Mouse (Mus musculus) liver, adult 2 months (tissue): ENCODE data around the gene Unc45a. TPM values are rescaled to one million over a fixed set of nuclear protein-coding genes. Genes with fewer than 3 reads are reported as not detected.

Experiments used
- DNase-seq: peaks from one replicate; pipeline ENCODE4 v3.0.0-alpha.2; 2011; ENCODE audit warnings: low read depth, low spot score; ENCODE audit errors: extremely low read depth
- H3K27ac ChIP-seq: fragments of 200-500 bp; replicated peaks from 2 replicates; pipeline ENCODE4 v1.5.1; 2012; ENCODE audit warnings: low read depth, mild to moderate bottlenecking, control low read depth, inconsistent platforms, low read length; ENCODE audit not compliant: insufficient read depth
- H3K27me3 ChIP-seq: fragments of 200-500 bp; 2 replicates; pipeline ENCODE4 v1.6.1; 2012; ENCODE audit warnings: mild to moderate bottlenecking, moderate library complexity, low read length, inconsistent platforms; ENCODE audit not compliant: control insufficient read depth, insufficient read depth
- H3K36me3 ChIP-seq: fragments of 200-500 bp; 2 replicates; pipeline ENCODE4 v1.6.1; 2012; ENCODE audit warnings: low read length, inconsistent platforms; ENCODE audit not compliant: control insufficient read depth, insufficient read depth
- H3K4me1 ChIP-seq: fragments of 200-500 bp; 2 replicates; pipeline ENCODE4 v1.6.1; 2011; ENCODE audit warnings: low read length; ENCODE audit not compliant: control insufficient read depth, insufficient read depth
- H3K4me3 ChIP-seq: fragments of 200-500 bp; 2 replicates; pipeline ENCODE4 v1.5.1; 2011; ENCODE audit warnings: low read depth, mild to moderate bottlenecking, control low read depth, low read length, moderate library complexity; ENCODE audit not compliant: insufficient read depth
- H3K79me2 ChIP-seq: fragments of 200-500 bp; 2 replicates; pipeline ENCODE4 v1.6.1; 2012; ENCODE audit warnings: inconsistent platforms, mild to moderate bottlenecking, low read length, moderate library complexity; ENCODE audit not compliant: control insufficient read depth, insufficient read depth
- H3K9ac ChIP-seq: fragments of 200-500 bp; 2 replicates; pipeline ENCODE4 v1.6.1; 2012; ENCODE audit warnings: low read depth, mild to moderate bottlenecking, control low read depth, inconsistent platforms, low read length
- CTCF ChIP-seq: fragments of 200-500 bp; IDR thresholded peaks from 2 replicates; pipeline ENCODE4 v1.5.1; 2011; ENCODE audit warnings: low read depth, low read length, control low read depth
- POLR2A ChIP-seq: fragments of 200-500 bp; IDR thresholded peaks from 2 replicates; pipeline ENCODE4 v1.6.1; 2011; ENCODE audit warnings: low read length, control low read depth; ENCODE audit not compliant: insufficient read depth; ENCODE audit errors: extremely low read depth
- WGBS: fragments of 180-500 bp; shearing (Covaris S2); methylation state at CpG from one replicate; pipeline ENCODE4 v1.1.7; 2018; 5-methylcytosine and 5-hydroxymethylcytosine counted together
- polyA plus RNA-seq: library from polyadenylated mRNA; depleted of rRNA; stranded (reverse); fragments of >200 nt; gene quantifications from 2 replicates; pipeline ENCODE4 v1.2.3, GENCODE M21; 2012
- total RNA-seq: library from RNA; depleted of rRNA; stranded (reverse); fragments of >200 nt; gene quantifications from 2 replicates; pipeline ENCODE4 v1.2.3, GENCODE M21; 2014

The Unc45a gene
- total and polyA plus RNA-seq, 2 experiments: 8.6 to 21.5 TPM

DNA sequence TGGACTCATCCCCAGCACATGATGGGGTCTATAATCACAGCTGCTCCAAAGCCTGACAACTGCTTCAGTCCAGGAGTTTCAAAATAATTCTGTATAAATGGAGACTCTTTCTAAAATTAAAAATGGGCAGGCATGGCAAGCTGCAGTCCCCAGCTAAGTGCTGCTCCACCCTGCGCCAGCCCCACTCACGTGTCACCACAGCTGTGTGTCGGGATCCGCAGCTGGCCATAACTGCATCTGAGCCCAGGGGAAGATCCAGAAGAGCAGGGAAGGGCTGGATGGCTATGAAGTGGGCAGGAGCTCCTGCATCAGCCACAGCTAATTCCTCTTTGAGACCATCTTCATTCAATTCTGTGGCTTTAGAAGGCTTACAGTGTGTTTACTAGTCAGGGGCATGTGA lies 22.1 kb downstream of the Unc45a start:
- Histone ChIP-seq H3K79me2 (no peaks in the 10 kb centered on the region), H3K9ac (no peak overlapping the region), H3K27me3 (no peaks in the 10 kb centered on the region), H3K4me1 (peaks cover 2% of the 10 kb centered on the region; the same call in 1 of the 2 replicates), H3K36me3 (0 out of 2 replicates have a peak, but pooled peaks cover 2% of the 10 kb centered on the region), H3K27ac (no peak overlapping the region), H3K4me3 (no peak overlapping the region)
- DNase-seq: no peak
- TF ChIP-seq CTCF (no peak), POLR2A (no peak)
- 94% methylated on average over 4 of the region's 4 CpGs for WGBS

- no peak for TF ChIP-seq POLR2A
- no peak for TF ChIP-seq CTCF
- no peak for DNase-seq
- Histone ChIP-seq H3K9ac (no peak overlapping the region), H3K4me1 (no peaks in the 10 kb centered on the region), H3K36me3 (0 out of 2 replicates have a peak, but pooled peaks cover 2% of the 10 kb centered on the region), H3K27ac (no peak overlapping the region), H3K4me3 (no peak overlapping the region), H3K27me3 (no peaks in the 10 kb centered on the region), H3K79me2 (no peaks in the 10 kb centered on the region)
- 63% methylated on average over 1 of the region's 1 CpGs for WGBS
Observed at GRCm38 (mm10) chr7:80317439-80318115, 23.2 kb downstream of the Unc45a start.

DNA sequence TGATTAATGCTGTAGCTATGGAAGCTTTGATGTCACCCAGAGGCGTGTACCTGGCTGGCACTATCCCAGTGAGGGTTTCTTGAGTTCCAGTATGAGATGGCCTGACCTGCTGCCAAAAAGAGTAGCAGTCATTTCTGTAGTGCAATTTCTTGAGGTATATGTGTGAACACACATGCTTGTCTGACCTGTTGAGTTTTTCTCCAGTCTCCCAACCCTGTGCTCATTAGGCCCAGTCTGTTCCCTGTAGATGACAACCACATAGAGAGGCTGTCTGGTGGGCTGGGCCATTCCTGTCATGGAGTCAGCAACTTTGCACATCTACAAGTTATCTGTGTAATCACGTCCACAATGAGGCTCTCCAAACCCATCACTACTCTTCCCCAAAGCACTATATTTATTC lies 25.1 kb downstream of the Unc45a start:
- TF ChIP-seq CTCF (no peak), POLR2A (no peak)
- H3K4me3 ChIP-seq: no peak overlapping the region
- H3K27ac ChIP-seq: no peak overlapping the region
- H3K79me2 ChIP-seq: no peaks in the 10 kb centered on the region
- 81% methylated on average over 2 of the region's 2 CpGs for WGBS
- H3K27me3 ChIP-seq: no peaks in the 10 kb centered on the region
- no peaks in the 10 kb centered on the region for H3K4me1 ChIP-seq
- no peak for DNase-seq
- H3K9ac ChIP-seq: no peak overlapping the region
- 0 out of 2 replicates have a peak, but pooled peaks cover 2% of the 10 kb centered on the region for H3K36me3 ChIP-seq

- no peak overlapping the region for H3K4me3 ChIP-seq
- H3K27ac ChIP-seq: no peak overlapping the region
- no peaks in the 10 kb centered on the region for H3K27me3 ChIP-seq
- H3K4me1 ChIP-seq: no peaks in the 10 kb centered on the region
- 0 out of 2 replicates have a peak, but pooled peaks cover 2% of the 10 kb centered on the region for H3K36me3 ChIP-seq
- 78% methylated on average over 7 of the region's 7 CpGs for WGBS
- DNase-seq: no peak
- TF ChIP-seq CTCF (no peak), POLR2A (no peak)
- no peak overlapping the region for H3K9ac ChIP-seq
- H3K79me2 ChIP-seq: no peaks in the 10 kb centered on the region
Observed at GRCm38 (mm10) chr7:80310771-80311170, 30.0 kb downstream of the Unc45a start.

- 80% methylated on average over 3 of the region's 3 CpGs for WGBS
- Histone ChIP-seq H3K79me2 (no peaks in the 10 kb centered on the region; the same call in 1 of the 2 replicates), H3K27ac (no peak overlapping the region), H3K4me3 (no peak overlapping the region), H3K27me3 (no peaks in the 10 kb centered on the region), H3K9ac (no peak overlapping the region), H3K4me1 (no peaks in the 10 kb centered on the region), H3K36me3 (no peaks in the 10 kb centered on the region)
- no peak for TF ChIP-seq POLR2A
- TF ChIP-seq CTCF: no peak
- DNase-seq: no peak
Observed at GRCm38 (mm10) chr7:80307766-80308165, 33.0 kb downstream of the Unc45a start.

DNA sequence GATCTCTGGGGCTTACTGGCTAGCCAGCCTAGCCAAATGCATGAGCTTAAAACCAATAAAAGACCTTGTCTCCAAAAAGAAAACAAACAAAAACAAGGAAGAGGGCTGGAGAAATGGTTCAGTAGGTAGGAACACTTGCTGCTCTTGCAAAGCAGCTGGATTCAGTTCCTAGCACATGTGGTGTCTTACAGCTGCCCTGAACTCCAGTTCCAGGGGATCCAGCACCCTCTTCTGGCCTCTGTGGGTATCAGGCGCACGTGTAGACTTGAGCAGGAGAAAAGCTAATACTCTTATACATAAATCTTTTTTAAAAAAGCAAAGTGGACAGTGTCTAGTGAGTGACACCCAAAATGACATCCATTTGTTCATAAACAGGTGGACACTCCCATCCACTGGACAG lies 39.3 kb downstream of the Unc45a start:
- H3K79me2 ChIP-seq: no peaks in the 10 kb centered on the region; the same call in 1 of the 2 replicates
- no peak overlapping the region for H3K27ac ChIP-seq
- no peaks in the 10 kb centered on the region for H3K27me3 ChIP-seq
- no peak for DNase-seq
- no peak for TF ChIP-seq CTCF
- TF ChIP-seq POLR2A: no peak
- no peak overlapping the region for H3K9ac ChIP-seq
- WGBS: 94% methylated on average over 2 of the region's 2 CpGs
- H3K4me1 ChIP-seq: no peaks in the 10 kb centered on the region
- no peak overlapping the region for H3K4me3 ChIP-seq
- no peaks in the 10 kb centered on the region for H3K36me3 ChIP-seq
